Mouse (Mus musculus) kidney, postnatal 10 days (tissue): ENCODE results near the gene B4galnt3.
"Not testable (repeated sequence)": the region's sequence is repeated elsewhere in the genome, so short reads cannot be mapped to it uniquely, and the experiment has no call there.

ENCODE experiments used
- DNase-seq: peaks from one replicate; pipeline ENCODE4 v3.0.0; 2021; ENCODE audit warnings: mixed read lengths

B4galnt3 gene

DNA sequence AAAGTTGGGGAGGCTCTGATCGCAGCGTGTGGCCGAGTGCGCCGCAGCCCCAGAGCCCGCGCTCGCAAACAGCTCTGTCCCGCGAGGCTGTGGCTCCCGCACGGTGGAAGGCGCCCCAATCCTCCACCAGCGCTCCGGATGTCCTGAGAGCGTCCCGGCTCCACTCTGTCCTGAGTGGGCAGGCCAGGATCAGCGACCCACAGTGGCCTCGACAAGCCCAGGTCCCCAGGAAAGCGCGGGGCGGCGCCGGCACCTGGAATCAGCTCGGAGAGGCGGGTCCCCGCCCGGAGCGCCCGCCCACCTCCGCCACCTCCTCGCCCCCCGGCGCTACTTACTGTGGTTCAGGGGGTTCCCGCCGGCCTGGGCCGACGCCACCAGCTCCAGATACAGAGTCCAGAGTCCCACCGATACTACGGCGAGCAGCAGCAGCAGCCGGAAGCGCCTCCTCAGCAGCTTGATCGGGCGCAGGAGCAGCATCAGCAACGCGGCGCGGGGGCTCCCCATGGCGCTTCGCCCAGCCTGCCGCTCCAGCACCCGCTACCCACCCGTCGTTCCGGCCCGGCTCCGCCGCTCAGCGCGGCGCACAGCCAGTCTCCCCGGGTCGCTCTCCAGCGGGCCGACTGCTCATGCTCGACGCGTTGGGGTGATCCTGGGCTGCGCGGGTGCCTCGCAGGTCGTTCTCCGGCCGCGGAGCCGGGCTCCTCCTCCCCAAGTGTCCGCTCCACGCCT, at the start of gene B4galnt3, which contains the start of gene D330020A13Rik:
Gene B4galnt3, minus strand, starts transcription at position 504 of the 729 bp plus-strand sequence.
Gene D330020A13Rik, plus strand, starts transcription at position 309 of the 729 bp plus-strand sequence.
- peak; percentile 70 for DNase-seq

DNA sequence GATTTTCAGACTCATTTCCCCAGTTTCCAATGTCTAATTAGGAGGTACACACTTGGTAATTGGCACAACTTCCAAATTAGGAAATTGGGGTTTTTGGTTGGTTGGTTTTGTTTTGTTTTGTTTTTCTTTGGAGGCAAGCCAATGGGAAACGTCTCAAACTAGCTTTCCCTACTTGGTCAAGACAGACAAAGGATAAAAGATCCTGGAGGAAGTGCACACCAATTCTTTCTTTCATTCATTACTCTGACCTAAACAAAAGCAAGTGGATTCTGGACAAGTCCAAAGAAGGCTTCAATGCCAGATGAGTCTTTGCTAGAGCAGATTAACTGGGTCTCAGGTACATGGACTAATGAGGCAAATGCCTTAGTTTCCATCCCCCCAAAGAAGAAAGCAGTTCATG, 49.6 kb upstream of the B4galnt3 start:
- no peak for DNase-seq

DNA sequence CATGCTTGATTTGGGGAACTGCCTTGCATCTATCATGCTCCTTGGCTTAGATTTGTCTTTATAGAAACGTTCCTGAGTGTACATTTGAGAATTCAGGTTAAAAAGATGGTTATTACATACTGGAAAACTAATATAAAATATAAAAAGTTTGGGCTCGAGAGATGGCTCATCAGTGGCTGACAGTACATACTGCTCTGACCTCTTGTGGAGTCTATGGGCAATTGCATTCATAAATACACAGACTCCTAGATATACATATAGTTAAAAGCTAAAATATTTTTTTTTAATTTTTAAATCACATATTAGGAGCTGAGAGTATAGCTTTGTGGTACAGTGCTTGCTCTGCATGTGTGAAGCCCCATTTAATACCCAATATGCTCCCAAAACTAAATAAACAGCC, 38.0 kb upstream of the B4galnt3 start:
- no peak for DNase-seq

- DNase-seq = peak; percentile 84
Measured at GRCm38 (mm10) chr6:120324295-120324927, 30.1 kb upstream of the B4galnt3 start.

DNA sequence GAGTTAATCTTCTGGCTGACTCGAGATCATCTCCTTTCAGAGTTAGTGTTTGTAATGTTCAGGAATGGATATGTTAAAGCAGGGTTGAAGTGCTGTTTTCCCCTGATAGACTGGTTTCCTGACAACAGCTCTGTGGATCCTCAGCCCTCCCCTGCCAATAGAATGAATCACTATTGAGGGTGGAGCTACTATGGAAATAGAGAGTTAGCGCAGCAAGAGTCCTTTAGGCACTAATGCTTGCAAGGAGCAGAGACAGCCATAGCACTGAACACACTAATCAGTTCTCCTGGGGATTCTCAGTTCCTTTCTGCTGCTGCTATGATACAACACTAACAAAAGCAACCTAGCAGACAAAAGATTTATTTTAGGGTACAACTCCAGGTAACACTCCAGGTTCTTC, 26.0 kb upstream of the B4galnt3 start:
- DNase-seq = no peak

- DNase-seq = no peak
Measured at GRCm38 (mm10) chr6:120319129-120319528, 24.8 kb upstream of the B4galnt3 start.

GRCm38 (mm10) chr6:120318303-120318940, 24.1 kb upstream of the B4galnt3 start:
- DNase-seq = no peak

DNA sequence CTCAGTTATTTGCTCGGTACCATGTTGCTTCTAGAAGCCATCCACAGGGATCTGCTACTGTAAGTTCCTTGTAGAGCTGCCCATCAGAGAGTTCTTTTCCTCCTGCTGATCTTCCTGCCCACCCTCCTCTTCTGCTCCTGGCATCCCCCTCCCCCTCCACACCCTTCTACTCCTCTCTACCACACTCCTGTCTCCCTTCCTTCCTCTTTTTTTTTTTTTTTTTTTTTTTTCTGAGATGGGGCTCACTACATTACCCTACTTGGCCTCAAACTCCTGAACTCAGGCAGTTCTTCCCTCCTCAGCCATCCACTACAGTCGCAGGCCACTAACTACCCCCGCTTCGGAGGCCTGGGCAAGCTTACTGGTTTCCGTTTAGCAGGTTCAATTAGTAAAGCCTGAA, 18.1 kb upstream of the B4galnt3 start:
- DNase-seq = no peak

GRCm38 (mm10) chr6:120309787-120310186, 15.4 kb upstream of the B4galnt3 start:
- DNase-seq = no peak

- no peak for DNase-seq
Measured at GRCm38 (mm10) chr6:120309338-120309737, 15.0 kb upstream of the B4galnt3 start.

GRCm38 (mm10) chr6:120306859-120307594, 12.7 kb upstream of the B4galnt3 start:
- DNase-seq = no peak

DNA sequence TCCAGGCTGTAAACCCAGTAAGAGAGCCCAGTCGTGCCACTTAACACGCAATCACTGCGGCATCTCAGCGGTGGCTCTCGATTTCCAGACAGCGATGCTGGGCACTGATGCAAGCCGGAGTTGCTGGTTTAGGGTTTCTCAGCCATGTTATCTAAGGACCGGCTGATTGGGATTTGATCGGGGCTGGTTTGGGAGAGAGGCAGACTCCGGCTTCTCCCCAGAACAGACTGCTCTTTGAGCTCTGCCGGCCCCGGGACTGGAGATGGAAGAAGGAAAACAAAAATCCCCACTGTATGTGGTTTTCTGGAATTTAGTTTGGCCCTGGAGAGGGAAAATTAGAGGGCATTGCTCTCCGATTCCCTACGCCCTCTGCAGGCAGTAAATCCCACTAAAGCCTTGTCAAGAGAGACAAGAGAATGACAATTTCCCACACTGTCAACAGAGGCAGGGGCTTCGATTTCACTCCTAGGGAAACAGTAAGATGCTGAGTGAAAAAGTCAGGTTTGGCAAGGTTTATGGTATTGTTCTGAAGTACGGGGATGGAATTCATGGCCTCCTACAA, 8.5 kb upstream of the B4galnt3 start:
- DNase-seq = peak; percentile 34

- DNase-seq = peak; percentile 72
Measured at GRCm38 (mm10) chr6:120301137-120301536, 6.8 kb upstream of the B4galnt3 start.

DNA sequence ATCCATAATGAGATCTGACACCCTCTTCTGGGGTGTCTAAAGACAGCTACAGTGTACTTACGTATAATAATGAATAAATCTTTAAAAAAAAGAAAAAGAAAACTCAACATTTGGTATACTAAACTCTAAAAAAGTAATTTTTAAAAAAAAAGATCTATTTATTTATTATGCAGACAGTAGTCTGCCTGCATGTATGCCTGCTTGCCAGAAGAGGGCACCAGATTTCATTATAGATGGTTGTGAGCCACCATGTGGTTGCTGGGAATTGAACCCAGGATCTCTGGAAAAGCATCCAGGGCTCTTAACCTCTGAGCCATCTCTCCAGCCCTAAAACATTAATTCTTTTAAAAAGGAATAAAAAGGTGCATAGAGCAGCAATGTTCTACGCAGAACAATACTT, 2.2 kb upstream of the B4galnt3 start:
- DNase-seq = not testable (repeated sequence)

DNA sequence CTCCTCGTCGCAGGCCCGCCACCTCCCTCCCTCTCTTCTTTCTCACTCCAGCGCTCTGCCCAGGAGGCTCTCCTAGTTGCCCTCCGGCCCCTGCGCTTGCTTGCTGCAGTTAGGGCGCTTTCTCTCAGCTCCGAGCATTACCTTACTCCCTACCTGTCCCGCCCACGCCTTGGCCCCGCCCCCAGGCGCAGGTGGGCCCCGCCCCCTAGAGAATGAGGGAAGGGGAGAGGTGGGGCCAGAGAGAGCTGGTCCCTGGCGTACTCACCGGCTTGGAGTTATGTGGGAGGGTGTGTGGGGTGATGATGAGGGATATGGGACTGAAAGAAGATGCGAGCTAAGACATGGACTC, 400 bp upstream of the B4galnt3 start:
- DNase-seq = peak; percentile 87

DNA sequence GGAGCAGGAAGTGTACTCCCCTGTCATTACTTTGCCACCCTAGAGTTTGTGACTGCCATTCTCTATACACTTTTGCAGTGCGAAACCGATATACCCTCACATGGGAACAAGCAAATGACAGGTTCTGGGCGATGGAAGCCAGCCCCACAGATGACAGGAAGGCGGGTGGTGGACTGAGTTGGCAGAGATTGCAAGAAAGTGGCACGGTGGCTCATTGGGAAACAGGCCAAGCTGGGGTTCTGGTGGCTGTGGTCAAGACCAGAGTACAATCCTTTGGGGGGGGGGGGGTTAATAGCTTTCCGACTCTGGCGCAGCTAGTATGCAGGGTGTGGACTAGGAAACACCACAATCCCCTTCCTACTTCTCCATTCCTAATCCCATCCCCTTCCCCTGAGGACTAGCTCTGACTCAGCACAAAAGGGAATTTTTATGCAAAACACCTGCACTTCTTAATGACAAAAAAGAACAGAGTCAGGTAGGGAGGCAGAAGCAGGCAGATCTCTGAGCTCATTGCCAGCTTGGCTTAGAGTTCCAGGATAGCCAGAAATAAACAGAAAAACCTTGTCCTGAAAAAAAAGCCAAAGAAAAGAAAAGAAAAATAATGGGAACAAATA, 2.9 kb downstream of the B4galnt3 start:
- no peak for DNase-seq

- DNase-seq = no peak
Measured at GRCm38 (mm10) chr6:120289430-120289829, 4.9 kb downstream of the B4galnt3 start.

GRCm38 (mm10) chr6:120288541-120288940, 5.8 kb downstream of the B4galnt3 start:
- no peak for DNase-seq

GRCm38 (mm10) chr6:120287279-120287678, 7.1 kb downstream of the B4galnt3 start:
- no peak for DNase-seq

DNA sequence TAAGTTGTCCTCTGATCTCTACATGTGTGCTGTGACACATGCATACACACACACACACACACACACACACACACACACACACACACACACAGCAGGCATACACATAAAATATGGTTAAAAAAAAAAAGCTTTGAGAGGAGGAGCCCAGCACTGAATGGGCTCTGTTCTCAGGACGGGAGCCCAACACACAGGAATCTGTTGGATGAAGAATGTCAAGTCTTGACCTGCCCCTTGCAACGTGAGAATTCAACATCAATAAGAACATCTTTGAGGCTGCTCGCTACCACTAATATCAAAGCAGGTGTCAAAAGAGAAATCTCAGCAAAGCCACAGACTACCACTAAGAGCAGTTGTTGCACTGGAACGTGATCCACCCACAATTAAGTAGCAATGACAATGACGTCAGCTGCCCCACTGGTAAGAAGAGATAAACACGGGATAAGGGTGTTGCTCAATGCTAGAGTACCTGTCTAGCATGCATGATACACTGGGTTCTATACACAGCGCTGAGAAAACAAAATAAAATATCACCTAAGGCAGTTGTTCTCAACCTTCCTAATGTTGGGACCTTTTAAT, 17.4 kb downstream of the B4galnt3 start:
- no peak for DNase-seq

DNA sequence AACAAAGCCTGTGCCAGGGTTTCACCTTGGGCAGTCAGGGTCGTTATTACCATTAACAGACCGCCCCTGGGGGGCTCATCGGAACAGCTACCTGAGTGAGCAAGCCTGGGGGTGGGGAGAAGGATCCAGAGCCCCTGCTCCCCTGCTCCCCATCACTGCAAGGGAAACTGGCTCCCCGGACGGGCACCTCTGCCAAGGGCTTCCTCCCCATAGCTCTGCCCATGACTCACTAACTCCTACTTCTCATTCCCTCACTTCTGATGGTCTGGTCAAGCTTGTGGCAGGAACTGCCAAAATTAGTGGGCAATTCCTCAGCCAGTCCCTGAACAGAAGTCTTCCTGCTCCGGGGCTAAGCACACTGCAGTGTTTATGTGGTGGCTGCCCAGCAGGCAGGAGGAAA, 19.1 kb downstream of the B4galnt3 start:
- DNase-seq = no peak

- no peak for DNase-seq
Measured at GRCm38 (mm10) chr6:120274887-120275286, 19.5 kb downstream of the B4galnt3 start.
